ENCODE assay signal across 16 mouse cellular contexts in the genomic region with DNA sequence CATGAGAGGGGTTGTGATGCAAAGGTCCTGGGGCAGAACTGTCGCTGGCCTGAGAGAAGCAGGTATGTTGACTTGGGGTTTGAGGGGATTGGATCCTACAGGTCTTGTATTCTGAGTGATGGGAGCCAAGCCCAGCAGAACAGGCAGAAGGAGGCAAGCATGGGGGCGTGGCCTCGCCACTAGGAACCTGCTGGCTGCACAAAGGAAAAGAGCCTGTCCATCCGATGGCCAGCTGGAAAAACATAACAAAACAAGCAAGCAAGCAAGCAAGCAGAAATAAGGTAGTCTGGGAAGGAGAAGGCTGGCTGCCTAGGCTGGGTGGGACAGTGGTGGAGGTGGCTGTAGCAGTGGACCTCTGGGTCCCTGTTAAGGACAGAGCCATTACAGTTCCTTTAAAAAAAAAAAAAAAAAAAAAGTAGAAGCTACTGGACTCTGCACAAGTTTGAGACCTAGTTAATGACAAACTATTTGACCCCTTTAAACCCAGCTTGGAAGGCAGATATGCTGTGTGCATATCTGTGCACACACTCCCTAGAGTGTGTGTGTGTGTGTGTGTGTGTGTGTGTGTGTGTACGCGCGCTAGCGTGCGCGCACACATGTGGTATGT. TPM values are rescaled to one million over a fixed set of nuclear protein-coding genes. Genes with fewer than 3 reads are reported as not detected.
DNase-seq lines count a peak whose midpoint lies in the region; ATAC-seq lines count a peak whose summit lies in the region.
"Had no signal": no experiment of that assay in that cellular context is flagged by ENCODE, and none has a peak within 500 bp of the region (broad histone marks: within the 10 kb centered on the region; RNA-seq: fewer than 3 reads in every experiment).

No protein-coding gene starts in this region.

- no peak overlapping the region for H3K4me3 ChIP-seq in liver, embryonic 13.5 days (replicated peaks)
- no peak overlapping the region for H3K4me3 ChIP-seq in liver, embryonic 11.5 days (ENCODE audit: low read depth, low read length)
- no peak overlapping the region for H3K4me3 ChIP-seq in stomach, embryonic 16.5 days (replicated peaks; ENCODE audit: low read length)
- H3K4me3 ChIP-seq in midbrain, embryonic 15.5 days: no peak overlapping the region
- H3K4me3 ChIP-seq: embryonic facial prominence, embryonic 12.5 days; forebrain, embryonic 12.5 days had no signal

- no peaks in the 10 kb centered on the region for H3K9me3 ChIP-seq in liver, embryonic 13.5 days (replicated peaks)
- no peaks in the 10 kb centered on the region; the same call in 1 of the 2 replicates for H3K9me3 ChIP-seq in liver, embryonic 11.5 days (ENCODE audit: control insufficient read depth, low read length)
- no peaks in the 10 kb centered on the region for H3K9me3 ChIP-seq in stomach, embryonic 16.5 days (replicated peaks; ENCODE audit: control insufficient read depth, low read length)
- H3K9me3 ChIP-seq in midbrain, embryonic 15.5 days: no peaks in the 10 kb centered on the region
- H3K9me3 ChIP-seq: embryonic facial prominence, embryonic 12.5 days; forebrain, embryonic 12.5 days; G1E had no signal

- peaks cover 12% of the 10 kb centered on the region for H3K27me3 ChIP-seq in liver, embryonic 13.5 days
- H3K27me3 ChIP-seq in liver, embryonic 11.5 days (replicated peaks; ENCODE audit: control insufficient read depth, insufficient read depth, low read length): no peaks in the 10 kb centered on the region
- no peaks in the 10 kb centered on the region for H3K27me3 ChIP-seq in stomach, embryonic 16.5 days (ENCODE audit: control insufficient read depth, insufficient read depth, low read length)
- peaks cover 11% of the 10 kb centered on the region for H3K27me3 ChIP-seq in midbrain, embryonic 15.5 days (replicated peaks)

- WGBS in liver, embryonic 13.5 days (ENCODE audit: insufficient replicate concordance): 77% methylated on average over 10 of the region's 10 CpGs
- 82% methylated on average over 10 of the region's 10 CpGs for WGBS in liver, embryonic 11.5 days
- 76% methylated on average over 10 of the region's 10 CpGs for WGBS in stomach, embryonic 16.5 days
- WGBS in midbrain, embryonic 15.5 days: 78% methylated on average over 10 of the region's 10 CpGs

- no peak overlapping the region for H3K9ac ChIP-seq in liver, embryonic 13.5 days
- H3K9ac ChIP-seq in liver, embryonic 11.5 days (ENCODE audit: low read depth, low read length): no peak overlapping the region
- H3K9ac ChIP-seq in stomach, embryonic 16.5 days (ENCODE audit: low read length): no peak overlapping the region
- no peak overlapping the region for H3K9ac ChIP-seq in midbrain, embryonic 15.5 days
- H3K9ac ChIP-seq: embryonic facial prominence, embryonic 12.5 days; forebrain, embryonic 12.5 days had no signal

- ATAC-seq in liver, embryonic 13.5 days (ENCODE audit: low read depth): peak; percentile 18; the same call in 1 of the 2 replicates
- no peak for ATAC-seq in liver, embryonic 11.5 days (replicated peaks; ENCODE audit: low FRiP score)
- no peak for ATAC-seq in stomach, embryonic 16.5 days (ENCODE audit: insufficient read depth, low FRiP score)
- no peak for ATAC-seq in midbrain, embryonic 15.5 days (replicated peaks)

- no peak overlapping the region; the same call in 1 of the 2 replicates for H3K27ac ChIP-seq in liver, embryonic 13.5 days
- no peak overlapping the region for H3K27ac ChIP-seq in liver, embryonic 11.5 days (ENCODE audit: low read depth, low read length)
- H3K27ac ChIP-seq in stomach, embryonic 16.5 days (ENCODE audit: low read length): peak overlapping the region; percentile 91
- H3K27ac ChIP-seq in midbrain, embryonic 15.5 days: no peak overlapping the region

- no peak overlapping the region for H3K4me2 ChIP-seq in liver, embryonic 13.5 days
- H3K4me2 ChIP-seq in liver, embryonic 11.5 days: no peak overlapping the region
- no peak overlapping the region for H3K4me2 ChIP-seq in stomach, embryonic 16.5 days (ENCODE audit: low read depth, low read length)
- H3K4me2 ChIP-seq in midbrain, embryonic 15.5 days: no peak overlapping the region
- H3K4me2 ChIP-seq: embryonic facial prominence, embryonic 12.5 days; forebrain, embryonic 12.5 days had no signal

- intact Hi-C loops in left cerebral cortex, postnatal 4 days (cut with DNase I): no loop called here

- DNase-seq in liver, embryonic 13.5 days: no peak
- DNase-seq in liver, embryonic 11.5 days (ENCODE audit: low spot score): no peak
- peak; percentile 77 for DNase-seq in kidney, adult 18-20 months
- DNase-seq in kidney, postnatal 25 days: peak; percentile 72 to 83
- no peak for DNase-seq in adrenal gland, adult 18-20 months (ENCODE audit: low spot score in 2 of 2)
- DNase-seq in left cerebral cortex, postnatal 4 days: no peak
- DNase-seq: adrenal gland, postnatal 36 days; cerebellum, postnatal 25 days; heart, adult 18-20 months; retina, postnatal 1 day had no signal

- peaks cover 25% of the 10 kb centered on the region for H3K4me1 ChIP-seq in liver, embryonic 13.5 days (replicated peaks)
- H3K4me1 ChIP-seq in liver, embryonic 11.5 days (replicated peaks; ENCODE audit: control insufficient read depth, insufficient read depth, low read length): peaks cover 21% of the 10 kb centered on the region
- peaks cover 37% of the 10 kb centered on the region for H3K4me1 ChIP-seq in stomach, embryonic 16.5 days (ENCODE audit: control insufficient read depth, insufficient read depth, low read length)
- peaks cover 12% of the 10 kb centered on the region for H3K4me1 ChIP-seq in midbrain, embryonic 15.5 days

- no peaks in the 10 kb centered on the region for H3K36me3 ChIP-seq in liver, embryonic 13.5 days
- H3K36me3 ChIP-seq in liver, embryonic 11.5 days (ENCODE audit: control insufficient read depth, insufficient read depth, low read length): peaks cover 3% of the 10 kb centered on the region; the same call in 1 of the 2 replicates
- H3K36me3 ChIP-seq in stomach, embryonic 16.5 days (ENCODE audit: control insufficient read depth, insufficient read depth, low read length): no peaks in the 10 kb centered on the region
- H3K36me3 ChIP-seq in midbrain, embryonic 15.5 days (replicated peaks): no peaks in the 10 kb centered on the region
- H3K36me3 ChIP-seq: embryonic facial prominence, embryonic 12.5 days; forebrain, embryonic 12.5 days; G1E had no signal

RNA-seq across cellular contexts. Expression of a gene that starts 34.4 kb away (rescaled TPM):
- 1.6 TPM in 2 replicates for polyA plus RNA-seq in liver, embryonic 13.5 days (2015; fragmentation: Nextera tagmentation; extraction: Ambion mirVana)
- polyA plus RNA-seq in liver, embryonic 11.5 days (2014; fragmentation: Nextera tagmentation; extraction: Ambion mirVana): 3.1 and 3.6 TPM in 2 replicates
- 3.5 and 3.6 TPM in 2 replicates for polyA plus RNA-seq in stomach, embryonic 16.5 days (2015; fragmentation: Nextera tagmentation; extraction: Ambion mirVana)
- 0.66 and 0.70 TPM in 2 replicates for polyA plus RNA-seq in midbrain, embryonic 15.5 days (2015; fragmentation: Nextera tagmentation; extraction: Ambion mirVana)
- total RNA-seq in adrenal gland, adult 18-20 months (2021): 1 to 10 TPM; 1.8 TPM
- under 1 TPM; 0.52 to 0.64 TPM for total RNA-seq in left cerebral cortex, postnatal 4 days (2021)
- total RNA-seq: monocyte, adult 5-6 weeks had no signal

RNA-seq across cellular contexts. Expression of a gene that starts 36.0 kb away (rescaled TPM):
- polyA plus RNA-seq in liver, embryonic 13.5 days (2015; fragmentation: Nextera tagmentation; extraction: Ambion mirVana): 2.2 and 2.9 TPM in 2 replicates
- polyA plus RNA-seq in liver, embryonic 11.5 days (2014; fragmentation: Nextera tagmentation; extraction: Ambion mirVana): 6.0 and 6.1 TPM in 2 replicates
- polyA plus RNA-seq in stomach, embryonic 16.5 days (2015; fragmentation: Nextera tagmentation; extraction: Ambion mirVana): 8.3 TPM in 2 replicates
- 7.5 TPM in 2 replicates for polyA plus RNA-seq in midbrain, embryonic 15.5 days (2015; fragmentation: Nextera tagmentation; extraction: Ambion mirVana)
- total RNA-seq in adrenal gland, adult 18-20 months (2021): 1 to 10 TPM; 1.2 to 1.6 TPM
- total RNA-seq in left cerebral cortex, postnatal 4 days (2021): 1 to 10 TPM; 4.3 to 4.9 TPM
- total RNA-seq: monocyte, adult 5-6 weeks had no signal

Comparison
In these comparisons a context has a peak if more than half of its experiments do, and no peak if none do; other contexts are left out.
1. DNase-seq: peak in kidney, adult 18-20 months (single experiment) and kidney, postnatal 25 days (2 of 2); none in liver, embryonic 13.5 days (single experiment), liver, embryonic 11.5 days (single experiment), adrenal gland, adult 18-20 months (0 of 2) and left cerebral cortex, postnatal 4 days (single experiment).